Mouse (Mus musculus): ENCODE results near the gene Ank3. TPM values are rescaled to one million over a fixed set of nuclear protein-coding genes. Genes with fewer than 3 reads are reported as not detected.

The Ank3 gene
- total RNA-seq, 2 experiments from 2014 or later = 497 to 550 TPM

DNA sequence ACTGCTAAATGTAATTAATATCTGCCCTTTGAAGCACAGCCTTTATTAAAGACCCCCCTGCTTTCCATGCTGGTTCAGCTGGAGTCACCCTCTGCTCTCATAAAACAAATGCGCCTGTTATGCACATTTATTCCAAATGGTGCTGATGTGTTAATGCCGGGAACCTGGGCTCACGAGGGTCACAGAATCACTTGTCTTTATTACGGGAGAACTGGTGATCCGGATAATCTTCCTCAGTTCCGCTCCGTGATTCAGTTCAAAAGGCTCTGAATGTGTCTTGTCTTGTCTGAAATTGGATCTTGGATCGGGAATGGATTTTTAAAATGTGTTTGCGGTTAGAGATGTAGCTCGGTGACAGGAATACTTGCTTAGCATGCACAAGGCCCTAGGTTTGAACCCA lies 321.9 kb downstream of the Ank3 start:
- intact Hi-C loops (cut with DNase I) = no loop called here
- DNase-seq (ENCODE audit: low spot score in 2 of 2) = no peak

DNA sequence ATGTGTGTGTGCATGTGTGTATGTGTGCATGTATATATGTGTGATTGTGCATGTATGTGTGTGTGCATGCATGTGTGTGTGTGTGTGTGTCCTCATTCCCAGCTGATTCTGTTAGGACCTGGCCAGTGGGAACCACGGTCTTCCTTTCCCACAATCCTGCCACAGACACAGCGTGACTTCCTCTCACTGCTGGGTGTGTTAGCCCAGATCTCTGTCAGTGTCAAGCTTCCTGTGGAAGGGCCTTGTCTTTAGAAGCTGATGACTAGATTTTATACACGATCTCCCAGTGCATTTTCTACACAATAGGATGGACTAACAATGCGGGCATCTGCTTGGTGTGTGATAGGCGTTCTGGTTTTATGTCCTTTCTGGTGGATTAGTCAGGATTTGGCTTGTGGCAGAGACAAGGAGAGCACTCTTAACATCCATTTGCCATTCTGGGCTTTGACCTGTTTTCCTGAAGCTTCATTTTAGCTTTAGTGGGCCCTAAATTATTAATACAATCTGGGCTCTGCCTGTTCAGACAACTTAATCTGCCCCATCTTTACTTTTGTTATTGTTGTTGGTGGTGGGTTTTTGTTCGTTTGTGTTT lies 322.4 kb downstream of the Ank3 start:
- DNase-seq (ENCODE audit: low spot score in 2 of 2) = no peak
- intact Hi-C loops (cut with DNase I) = no loop called here

DNA sequence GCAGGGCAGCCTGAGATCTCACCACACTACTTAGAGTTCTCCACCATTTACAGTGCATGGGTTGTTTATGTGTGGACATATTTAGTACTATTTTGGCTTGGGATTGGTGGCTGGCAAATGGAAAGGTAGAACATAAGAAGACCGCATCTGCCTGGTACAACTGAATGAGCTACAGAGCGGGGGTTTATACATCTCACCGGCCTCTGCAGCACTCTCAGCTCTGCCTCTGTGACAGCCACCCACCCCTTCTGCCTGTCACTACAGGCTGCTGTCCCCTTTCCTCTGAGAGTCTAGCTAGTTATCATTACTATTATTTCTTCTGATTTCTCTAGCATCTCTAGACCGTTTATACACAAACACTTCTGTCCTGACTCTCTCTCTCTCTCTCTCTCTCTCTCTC lies 325.6 kb downstream of the Ank3 start:
- peak in 1 of 2 experiments; percentile 54 for DNase-seq (ENCODE audit: low spot score in 2 of 2)
- intact Hi-C loops (cut with DNase I) = no loop called here

DNA sequence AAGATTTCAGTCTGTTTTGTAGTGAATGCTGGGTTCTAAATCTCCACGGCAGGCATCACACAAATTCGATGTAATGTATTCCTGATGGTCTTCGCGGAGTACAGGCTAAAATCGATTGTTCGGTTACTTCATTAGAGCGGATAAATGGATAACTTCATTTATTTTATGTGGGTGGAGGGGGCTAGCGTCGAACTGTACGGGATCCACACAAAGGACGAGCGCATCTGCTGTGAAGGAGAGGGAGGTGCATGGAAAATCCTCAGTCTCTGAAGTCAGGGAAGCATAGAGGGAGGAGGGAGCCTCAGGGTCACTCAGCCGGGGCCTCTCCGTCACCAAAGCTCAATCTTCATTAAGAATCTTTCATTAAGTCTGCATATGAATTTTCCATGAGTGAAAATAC lies 326.5 kb downstream of the Ank3 start:
- no peak for DNase-seq (ENCODE audit: low spot score in 2 of 2)

DNA sequence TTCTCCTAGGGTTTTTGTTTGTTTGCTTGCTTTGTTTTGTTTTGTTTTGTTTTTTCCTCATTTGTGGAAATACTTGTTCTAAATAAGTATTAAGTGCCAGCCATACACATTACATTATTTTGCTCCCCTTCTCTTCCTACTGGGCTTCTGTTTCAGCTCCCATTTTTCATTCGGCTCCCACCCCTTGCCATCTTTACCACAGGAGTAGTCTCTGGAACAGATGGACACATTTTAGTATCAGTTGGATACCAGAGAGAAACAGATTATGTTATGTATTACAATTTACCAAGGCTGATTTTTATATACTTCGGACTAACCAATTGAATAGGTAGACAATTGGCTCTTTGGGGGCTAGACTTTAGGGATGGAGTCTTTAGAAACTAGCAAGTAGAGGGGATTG lies 327.7 kb downstream of the Ank3 start:
- intact Hi-C loops (cut with DNase I) = no loop called here
- no peak for DNase-seq (ENCODE audit: low spot score in 2 of 2)

More for the DNA sequence above, 326.5 kb downstream of the Ank3 start:
- intact Hi-C loops (cut with DNase I) = no loop called here

DNA sequence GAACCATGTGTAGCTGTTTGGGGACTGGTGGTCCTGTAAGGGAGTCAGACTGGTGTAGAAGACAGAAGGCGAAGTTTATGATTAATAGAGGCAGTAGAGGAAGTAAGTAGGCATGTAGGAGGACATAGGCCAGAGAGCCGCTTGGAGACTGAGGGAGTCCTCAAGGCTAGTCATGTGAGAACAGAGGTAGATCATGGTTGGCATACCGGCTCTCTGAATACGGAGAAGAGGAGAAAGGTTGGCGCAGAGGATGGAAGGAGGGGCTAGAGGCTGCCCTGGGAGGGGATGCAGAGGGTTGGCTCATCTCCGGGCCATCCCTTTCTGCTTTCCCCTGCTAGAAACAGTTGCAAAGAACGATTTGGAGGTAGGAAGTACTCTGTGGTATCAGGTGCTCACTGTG lies 328.2 kb downstream of the Ank3 start:
- intact Hi-C loops (cut with DNase I) = no loop called here
- no peak for DNase-seq (ENCODE audit: low spot score in 2 of 2)

DNA sequence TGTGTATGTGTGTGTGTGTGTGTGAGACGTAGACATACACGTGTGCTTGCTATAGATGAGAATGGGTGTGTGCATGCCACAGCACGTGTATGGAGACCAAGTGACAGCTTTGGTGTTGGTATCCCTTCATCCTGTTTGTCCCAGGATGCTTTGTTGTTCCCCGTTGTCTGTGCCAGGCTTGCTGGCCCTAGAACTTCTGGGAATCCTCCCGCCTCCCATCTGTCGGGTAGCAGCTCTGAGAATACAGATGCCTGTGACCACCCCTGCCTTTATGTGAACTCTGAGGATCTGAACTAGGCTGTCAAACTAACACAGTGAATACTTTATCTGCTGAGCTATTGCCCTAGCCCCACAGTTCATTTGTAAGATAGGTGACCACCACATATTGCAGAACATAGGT lies 330.3 kb downstream of the Ank3 start:
- intact Hi-C loops (cut with DNase I) = no loop called here

DNA sequence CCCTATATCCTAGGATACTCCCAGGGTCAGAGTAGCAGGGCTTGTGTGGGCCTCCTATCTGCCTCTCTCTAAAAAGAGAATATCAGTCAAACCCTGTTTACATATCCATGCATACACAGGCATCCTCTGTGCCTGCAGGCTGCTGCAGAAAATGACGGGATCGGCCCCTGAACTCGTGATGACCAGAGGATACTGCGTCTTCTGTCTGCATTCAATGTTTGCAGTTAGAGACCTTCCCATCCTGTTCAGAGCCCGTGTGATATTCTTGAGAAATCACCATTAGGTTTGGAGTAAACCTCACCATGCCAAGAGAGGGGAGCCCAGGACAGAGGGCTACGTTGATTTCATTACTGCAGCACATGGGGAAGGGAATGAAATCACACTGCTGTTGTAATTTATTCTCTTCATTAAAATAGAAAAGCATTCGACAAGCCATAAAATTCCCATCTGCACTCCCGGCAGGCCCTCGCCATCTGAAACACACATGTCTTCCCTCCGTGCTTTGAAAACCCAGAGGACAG lies 331.8 kb downstream of the Ank3 start:
- intact Hi-C loops (cut with DNase I) = no loop called here
- DNase-seq (ENCODE audit: low spot score in 2 of 2) = no peak

More for the DNA sequence above, 330.3 kb downstream of the Ank3 start:
- no peak for DNase-seq (ENCODE audit: low spot score in 2 of 2)

DNA sequence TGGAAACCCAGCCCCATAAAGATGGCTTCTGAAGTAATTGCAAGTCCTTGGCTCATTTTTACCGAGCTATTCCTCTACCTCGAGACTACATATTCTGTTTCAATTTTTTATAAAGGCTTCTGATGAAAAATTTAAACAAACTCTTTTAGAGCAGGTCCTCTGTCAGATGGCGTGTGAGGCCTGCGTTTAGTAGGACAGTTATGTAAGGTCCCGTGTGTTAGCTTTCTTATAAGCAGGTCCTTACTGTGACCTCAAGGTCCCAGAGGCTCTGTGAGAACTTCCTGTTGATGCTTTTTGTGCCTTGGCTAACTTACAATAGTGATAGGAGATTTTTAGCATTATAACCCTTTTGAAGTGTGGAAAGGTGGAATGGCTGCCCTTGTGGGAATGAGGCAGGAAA lies 332.8 kb downstream of the Ank3 start:
- DNase-seq (ENCODE audit: low spot score in 2 of 2) = no peak
- intact Hi-C loops (cut with DNase I) = no loop called here

DNA sequence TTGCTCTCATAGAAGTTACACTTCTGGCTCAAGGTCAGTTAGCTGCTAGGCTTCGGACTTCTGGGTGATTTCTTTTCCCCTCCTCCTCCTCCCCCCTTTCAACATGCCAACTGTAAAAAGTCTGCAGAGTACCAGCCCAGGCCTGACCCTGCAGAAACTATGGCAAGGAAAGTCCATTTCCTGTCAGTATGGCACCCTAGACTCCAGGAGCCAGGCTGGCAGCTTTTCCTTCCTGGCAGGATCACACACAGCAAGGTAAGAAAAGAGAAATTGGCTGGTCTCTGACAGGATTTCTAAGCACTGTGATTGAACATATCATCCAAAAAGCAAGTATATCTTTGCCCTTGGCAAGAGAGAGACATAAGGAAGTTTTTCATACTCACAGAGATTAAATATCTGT lies 333.3 kb downstream of the Ank3 start:
- DNase-seq (ENCODE audit: low spot score in 2 of 2) = no peak
- intact Hi-C loops (cut with DNase I) = no loop called here

DNA sequence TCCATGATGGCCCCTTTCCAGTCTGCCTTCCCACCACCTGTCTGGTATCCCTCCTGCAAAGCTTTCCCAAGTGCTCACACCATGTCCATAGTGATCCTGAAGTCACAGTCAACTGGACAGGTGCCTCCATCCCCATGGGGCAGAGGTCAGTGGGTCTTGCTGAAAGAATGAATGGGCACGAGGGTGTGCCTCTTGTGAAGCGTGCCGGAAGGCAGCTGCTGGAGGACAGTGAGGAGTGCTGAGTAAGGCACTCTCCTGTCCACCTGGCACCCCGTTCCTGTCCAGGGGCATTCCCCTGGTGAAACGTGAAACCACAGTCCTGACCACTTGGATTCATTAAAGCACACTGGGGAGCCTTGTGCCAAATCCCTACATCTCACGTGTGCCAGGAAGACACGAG lies 337.7 kb downstream of the Ank3 start:
- intact Hi-C loops (cut with DNase I) = no loop called here
- DNase-seq (ENCODE audit: low spot score in 2 of 2) = no peak

DNA sequence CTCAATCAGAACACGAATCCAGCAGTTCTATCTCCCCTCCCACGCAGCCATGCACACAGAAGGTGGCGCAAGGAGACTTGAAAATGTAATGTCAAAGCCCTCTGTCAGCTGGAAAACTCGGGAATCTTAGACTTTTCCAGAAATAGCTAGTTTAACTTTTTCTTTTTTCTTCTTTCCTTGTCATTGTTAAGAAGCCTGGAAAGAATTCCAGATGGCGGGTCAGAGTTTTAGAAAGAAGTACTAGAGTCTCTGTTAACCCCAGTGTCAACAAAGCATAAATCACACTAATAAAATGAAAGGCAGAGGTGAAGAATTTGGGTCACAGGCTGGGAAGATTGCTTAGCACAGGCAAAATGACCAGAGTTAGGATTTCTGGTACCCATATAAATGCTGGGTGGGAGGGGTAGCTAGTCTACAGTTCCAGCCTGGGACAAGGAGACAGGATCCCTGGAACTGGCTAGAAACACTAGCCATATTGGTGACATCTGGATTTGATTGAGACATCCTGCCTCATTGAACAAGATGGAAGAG lies 340.2 kb downstream of the Ank3 start:
- DNase-seq (ENCODE audit: low spot score in 2 of 2) = no peak
- intact Hi-C loops (cut with DNase I) = no loop called here

DNA sequence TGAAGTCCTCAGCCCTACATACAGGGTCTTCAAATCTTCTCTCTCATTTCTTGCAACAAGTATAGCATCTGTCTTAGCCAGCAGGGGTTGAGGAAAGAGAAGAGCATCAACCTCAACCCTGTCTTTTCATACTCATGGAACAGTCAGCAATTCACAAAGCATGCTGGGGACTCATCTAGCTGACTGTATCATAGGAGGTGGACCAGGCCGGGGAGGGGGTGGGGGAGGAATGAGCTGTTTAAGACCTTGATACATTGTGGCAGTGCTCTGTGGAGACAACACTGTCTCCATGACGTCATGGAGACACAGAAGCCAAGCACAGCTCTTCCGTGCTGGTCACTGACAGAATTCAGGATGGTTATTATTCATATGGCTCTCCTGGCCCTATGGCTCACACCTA lies 344.0 kb downstream of the Ank3 start:
- no peak for DNase-seq (ENCODE audit: low spot score in 2 of 2)
- intact Hi-C loops (cut with DNase I) = loop anchor here (2.0 to 5.0 kb wide), 2 partner anchors 32 to 50 kb away; no protein-coding TSS in a partner anchor

DNA sequence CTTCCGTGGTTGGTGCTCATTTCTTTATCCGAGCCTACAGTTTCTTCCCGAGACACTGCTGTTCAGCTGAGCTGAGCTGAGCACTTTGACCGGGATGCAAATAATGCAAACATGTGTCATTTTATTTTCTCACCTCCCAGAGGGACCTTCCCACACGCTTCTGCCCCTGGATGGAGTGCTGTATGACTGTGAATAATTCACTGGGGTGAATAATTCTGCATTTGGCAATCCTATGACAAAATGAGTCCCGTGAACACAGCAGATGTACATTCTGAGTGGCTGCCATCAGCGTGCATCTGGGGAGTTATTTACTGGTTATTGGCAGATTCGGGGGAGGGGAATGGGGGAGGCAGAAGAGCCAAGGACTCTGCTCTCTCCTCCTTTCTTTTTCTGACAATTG lies 345.6 kb downstream of the Ank3 start:
- DNase-seq (ENCODE audit: low spot score in 2 of 2) = peak in 1 of 2 experiments; percentile 71
- intact Hi-C loops (cut with DNase I) = loop anchor here (5.0 kb wide), 1 partner anchor 48 kb away; no protein-coding TSS in a partner anchor

DNA sequence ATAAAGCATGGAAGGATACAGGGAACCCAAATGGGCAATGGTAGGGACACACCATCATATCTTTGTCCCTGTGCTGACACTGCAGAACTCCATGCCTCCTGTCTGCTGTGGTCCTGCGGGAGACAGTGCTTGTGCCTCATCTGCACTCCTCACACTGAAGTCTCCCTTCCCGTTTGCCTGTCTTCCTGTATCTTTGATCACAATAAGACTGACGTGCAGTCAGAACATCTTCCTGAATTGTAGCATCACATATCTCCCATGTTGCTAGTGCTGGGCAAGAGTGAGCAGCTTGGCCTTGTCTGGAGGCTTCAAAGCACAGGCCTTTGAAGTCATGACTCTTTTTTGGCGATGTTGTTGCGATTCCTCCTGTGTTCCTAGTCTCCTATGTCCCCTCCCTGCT lies 346.3 kb downstream of the Ank3 start:
- intact Hi-C loops (cut with DNase I) = loop anchor here (5.0 kb wide), 1 partner anchor 47 kb away; no protein-coding TSS in a partner anchor
- DNase-seq (ENCODE audit: low spot score in 2 of 2) = no peak

DNA sequence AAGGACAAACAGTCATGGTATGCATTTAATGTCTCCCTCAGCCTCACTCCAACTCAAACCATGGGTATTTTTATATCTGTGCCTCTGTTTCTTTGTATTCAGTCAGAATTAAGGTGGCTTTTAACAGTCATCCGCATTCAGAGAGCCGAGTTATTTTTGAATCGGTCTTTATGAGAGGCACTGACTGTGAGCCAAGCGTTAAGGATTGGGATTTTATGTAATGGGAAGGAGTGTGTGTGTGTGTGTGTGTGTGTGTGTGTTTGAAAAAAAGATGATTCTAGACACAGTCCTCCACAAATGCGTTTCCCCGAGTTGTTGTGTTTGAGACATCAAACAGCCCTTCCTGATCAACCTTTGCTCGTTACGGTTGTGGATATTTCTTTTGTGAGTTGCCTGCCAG lies 347.7 kb downstream of the Ank3 start:
- intact Hi-C loops (cut with DNase I) = no loop called here
- no peak for DNase-seq (ENCODE audit: low spot score in 2 of 2)

DNA sequence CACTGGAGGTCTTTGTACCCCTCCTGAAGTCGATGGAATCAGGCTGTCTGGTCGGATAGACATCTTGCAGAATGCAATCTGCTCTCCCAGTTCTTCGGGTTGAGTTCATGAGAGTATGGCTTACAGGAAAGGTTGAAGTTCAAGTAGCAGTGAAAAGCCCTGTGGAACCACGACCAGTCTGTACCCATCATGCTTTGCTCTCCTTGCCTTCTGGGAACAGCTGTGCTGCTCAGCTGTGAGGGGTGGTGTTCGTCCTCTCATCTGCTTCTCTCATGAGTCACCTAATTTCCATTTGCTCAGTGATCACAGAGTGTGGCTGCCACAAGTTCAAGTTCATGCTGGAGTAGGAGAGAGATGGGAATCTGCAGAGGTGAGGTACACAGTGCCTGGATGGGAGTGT lies 348.2 kb downstream of the Ank3 start:
- peak in 1 of 2 experiments; percentile 62 for DNase-seq (ENCODE audit: low spot score in 2 of 2)
- intact Hi-C loops (cut with DNase I) = no loop called here

DNA sequence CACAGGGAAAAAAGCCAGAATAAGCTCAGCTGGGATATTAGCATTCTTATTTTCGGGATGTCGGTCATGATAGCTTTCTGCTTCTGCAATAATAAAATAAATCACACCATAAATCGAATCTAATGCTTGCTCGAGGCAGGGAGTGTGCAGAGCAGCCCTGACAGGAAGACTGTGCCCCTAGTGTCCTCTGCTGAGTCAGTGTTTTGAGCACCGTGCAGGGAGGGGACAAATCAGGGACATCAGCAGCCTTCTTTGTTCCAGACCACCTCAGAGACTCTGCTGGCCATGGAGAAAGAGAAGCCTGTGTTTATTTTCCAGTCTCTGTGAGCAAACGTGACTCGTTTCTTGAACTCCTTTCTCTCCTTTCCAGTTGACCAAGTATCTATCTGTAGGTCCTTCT lies 352.8 kb downstream of the Ank3 start:
- intact Hi-C loops (cut with DNase I) = no loop called here
- DNase-seq (ENCODE audit: low spot score in 2 of 2) = no peak

DNA sequence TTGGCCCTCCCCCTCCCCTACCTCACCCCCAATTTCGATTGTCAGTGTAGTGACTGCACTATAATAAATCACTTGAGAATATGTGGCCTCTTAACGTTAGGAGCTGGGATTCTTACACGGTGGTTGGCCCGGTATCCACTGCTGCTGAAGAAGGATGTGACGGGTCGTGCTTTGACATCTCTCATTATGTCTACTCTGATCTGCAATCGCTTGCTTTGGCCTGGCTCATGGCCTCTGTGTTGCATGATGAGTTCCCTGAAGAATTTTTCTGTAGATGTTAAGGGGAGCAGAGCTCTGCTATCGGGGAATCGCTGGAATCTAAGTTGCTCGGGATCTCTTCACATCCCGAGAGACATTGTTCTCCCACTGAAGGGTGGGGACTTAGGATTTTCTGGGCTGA lies 354.9 kb downstream of the Ank3 start:
- intact Hi-C loops (cut with DNase I) = no loop called here
- DNase-seq (ENCODE audit: low spot score in 2 of 2) = no peak

DNA sequence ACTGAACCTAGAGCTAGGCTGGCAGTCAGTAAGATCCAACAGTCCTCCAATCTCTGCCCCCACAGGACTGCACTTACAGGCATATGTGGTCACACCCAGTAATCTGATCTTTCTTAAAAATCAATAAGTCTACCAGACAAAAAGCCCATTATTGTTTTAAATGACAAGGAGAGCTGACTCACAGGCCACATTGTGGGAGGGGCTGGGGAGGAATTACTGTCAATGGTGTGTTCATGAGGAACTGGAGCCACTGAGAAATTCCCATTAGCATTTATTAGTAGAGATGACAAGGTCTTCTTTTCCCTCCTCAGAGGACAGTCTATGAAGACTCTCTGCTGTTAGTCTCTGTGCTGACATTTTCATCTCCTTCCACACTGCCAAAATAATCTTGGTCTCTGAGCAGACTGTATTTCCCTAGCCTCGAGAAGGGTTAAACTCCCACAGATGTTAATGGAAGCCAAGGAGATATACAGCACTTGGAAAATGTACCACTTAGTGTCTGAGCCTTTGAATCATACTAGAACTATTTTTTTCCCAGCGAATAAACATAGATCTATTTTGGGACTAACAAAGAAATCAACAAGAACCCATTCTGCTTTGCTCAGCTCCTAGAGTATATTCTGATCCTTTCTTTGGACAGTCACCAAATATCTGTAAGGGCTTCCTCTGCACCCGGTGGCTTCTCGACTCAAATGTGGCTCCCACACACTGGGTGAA lies 358.5 kb downstream of the Ank3 start:
- peak in 1 of 2 experiments; percentile 72 for DNase-seq (ENCODE audit: low spot score in 2 of 2)
- intact Hi-C loops (cut with DNase I) = no loop called here

DNA sequence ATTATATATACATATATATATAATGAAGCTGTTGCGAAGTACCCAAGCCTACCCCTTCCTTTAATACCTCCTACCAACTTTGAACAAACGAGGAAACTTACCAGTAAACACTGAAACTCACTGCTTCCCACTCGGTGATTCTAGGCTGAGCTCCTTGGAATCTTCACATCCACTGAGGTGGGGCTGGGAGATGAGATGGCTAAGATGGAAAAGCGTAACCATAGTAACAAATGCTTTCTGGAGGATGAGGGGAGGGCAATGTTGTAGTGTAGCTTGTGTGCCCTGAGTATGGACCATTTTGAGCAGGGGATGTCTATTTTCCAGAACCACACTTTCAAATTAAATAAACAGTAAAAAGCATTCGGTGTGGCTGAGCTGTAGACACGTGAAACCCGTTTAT lies 364.4 kb downstream of the Ank3 start:
- no peak for DNase-seq (ENCODE audit: low spot score in 2 of 2)
- intact Hi-C loops (cut with DNase I) = no loop called here

Data from left cerebral cortex, postnatal 25 days (tissue).